Mouse (Mus musculus) lung, postnatal 25 days (tissue): ENCODE measurements at regions not wholly inside any gene's neighbourhood (a gene's known extent, or its start where the extent isn't known, plus 50 kb on each side); places are given as distances from the start of the nearest gene placed in this dataset.

ENCODE experiments used
- DNase-seq: peaks from one replicate; pipeline ENCODE4 v3.0.0; 2022; ENCODE audit warnings: low spot score

DNA sequence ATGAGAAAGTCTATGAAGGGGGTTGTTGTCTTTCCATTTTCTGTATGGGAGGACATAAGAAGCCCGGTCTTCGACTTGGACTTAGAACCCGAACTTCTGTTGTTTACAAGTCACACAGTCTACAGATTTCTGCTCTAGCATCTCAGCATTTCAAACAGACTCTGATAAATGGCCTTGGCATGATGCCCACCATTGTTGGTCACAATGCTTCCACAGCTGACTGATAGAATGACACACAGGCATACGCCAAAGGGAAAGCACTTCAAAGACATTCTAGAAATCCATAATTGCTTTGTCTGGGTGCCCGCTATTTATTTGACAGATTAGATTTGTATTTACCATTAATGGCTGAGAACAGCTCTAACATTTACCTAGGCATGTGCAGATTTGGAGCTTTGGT, 326.2 kb upstream of the Tnp1 start:
- DNase-seq, result no peak

DNA sequence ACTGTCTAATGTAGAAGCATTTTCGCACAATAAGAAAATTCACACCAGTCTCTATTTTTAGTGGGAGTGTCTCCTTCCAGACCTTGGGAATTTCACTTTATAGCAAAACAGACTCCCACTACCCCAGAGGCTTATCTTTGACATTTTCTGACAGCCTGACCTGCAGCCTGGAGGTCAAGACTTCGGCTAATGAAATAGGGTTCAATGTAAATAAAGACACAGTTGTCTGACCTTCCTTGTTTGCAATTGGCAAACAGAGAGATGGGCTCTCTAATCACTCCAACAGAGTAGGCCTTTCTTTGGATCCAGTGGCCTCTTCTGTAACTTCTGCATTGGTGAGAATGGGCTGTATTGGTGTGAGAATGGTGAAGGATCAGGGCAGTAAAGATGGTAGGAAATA, 321.7 kb upstream of the Tnp1 start:
- no peak for DNase-seq

GRCm38 (mm10) chr1:73309556-73309955, 293.8 kb upstream of the Tnp1 start:
- DNase-seq, result no peak

DNA sequence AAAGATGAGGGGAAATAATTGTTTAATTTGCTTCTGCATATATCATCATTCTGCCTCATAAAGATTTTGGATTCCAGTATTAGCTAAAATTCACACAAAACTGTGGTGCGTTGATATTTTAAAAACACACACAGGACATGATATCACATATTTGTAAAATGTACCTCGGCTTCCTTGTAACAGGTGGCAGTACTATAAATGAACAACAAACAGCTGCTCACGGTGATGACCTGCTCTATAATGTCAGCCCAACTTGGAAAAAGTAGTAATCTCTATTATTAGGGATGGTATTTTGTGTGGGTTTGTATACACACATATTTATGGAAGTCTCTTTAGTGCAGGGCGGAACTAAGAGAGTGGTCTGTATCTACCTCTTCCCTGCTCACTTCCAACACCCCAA, 292.7 kb upstream of the Tnp1 start:
- DNase-seq, result no peak

DNA sequence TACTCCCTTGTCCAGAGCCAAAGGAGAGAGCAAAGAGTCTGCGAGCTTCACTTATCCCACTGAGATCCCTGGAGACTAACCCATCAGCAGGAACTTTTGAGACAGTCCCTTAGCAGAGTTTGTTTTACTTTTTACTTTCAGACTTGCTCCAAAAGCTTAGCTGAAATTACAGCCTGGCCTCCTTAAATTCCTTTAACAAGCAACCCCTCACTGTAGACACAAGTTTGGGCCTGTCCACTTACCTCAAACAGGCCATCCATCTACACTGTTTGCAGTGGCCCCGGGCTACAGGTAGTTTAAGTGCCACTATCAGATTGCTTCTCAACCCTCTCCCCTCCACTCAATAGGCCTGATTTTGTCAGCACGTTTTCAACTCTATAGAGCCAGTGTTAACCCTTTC, 291.5 kb upstream of the Tnp1 start:
- no peak for DNase-seq

- DNase-seq, result no peak
Measured at GRCm38 (mm10) chr1:73299978-73300688, 284.4 kb upstream of the Tnp1 start.

GRCm38 (mm10) chr1:73285342-73285741, 269.6 kb upstream of the Tnp1 start:
- no peak for DNase-seq

DNA sequence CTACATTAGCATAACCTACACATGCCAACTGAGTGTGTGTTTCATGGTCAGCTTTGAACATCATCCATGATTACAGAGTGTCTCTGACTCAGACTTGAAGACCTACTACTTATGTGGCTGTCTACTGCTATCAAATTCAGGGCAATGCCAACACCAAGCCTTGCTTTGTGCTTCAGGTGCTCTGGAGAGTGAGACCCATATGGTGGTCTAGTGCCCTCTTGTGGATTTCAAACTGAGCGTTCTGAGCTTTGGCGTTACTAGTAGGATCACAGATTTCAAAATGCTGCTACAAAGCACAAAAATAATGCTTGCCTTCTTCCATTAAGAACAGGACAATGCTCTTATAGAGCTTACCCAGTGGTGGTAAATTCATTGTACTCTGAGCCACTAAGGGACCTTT, 258.8 kb upstream of the Tnp1 start:
- peak; percentile 28 for DNase-seq

GRCm38 (mm10) chr1:73270787-73271391, 255.2 kb upstream of the Tnp1 start:
- no peak for DNase-seq

- DNase-seq, result no peak
Measured at GRCm38 (mm10) chr1:73269051-73269755, 253.5 kb upstream of the Tnp1 start.

DNA sequence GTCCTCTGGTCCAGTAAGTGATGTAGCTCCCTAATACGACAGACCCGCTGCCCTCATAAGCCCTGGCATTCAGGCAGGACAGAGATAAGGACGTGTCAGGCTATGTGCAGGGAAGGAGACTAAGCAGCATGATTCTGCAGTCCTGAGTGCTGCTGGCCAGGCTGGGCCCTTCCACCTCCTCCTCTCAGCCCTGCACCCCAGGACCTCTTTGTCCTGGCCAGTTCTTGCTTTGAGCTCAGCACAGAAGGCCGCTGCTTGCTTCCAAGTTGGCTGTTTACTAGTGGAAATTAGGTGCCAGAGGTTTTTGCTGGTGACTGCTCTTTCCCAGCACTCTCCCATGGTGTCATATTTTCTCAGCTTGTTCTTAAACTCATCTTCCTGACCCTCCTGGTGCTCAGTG, 249.3 kb upstream of the Tnp1 start:
- DNase-seq, result peak; percentile 32

DNA sequence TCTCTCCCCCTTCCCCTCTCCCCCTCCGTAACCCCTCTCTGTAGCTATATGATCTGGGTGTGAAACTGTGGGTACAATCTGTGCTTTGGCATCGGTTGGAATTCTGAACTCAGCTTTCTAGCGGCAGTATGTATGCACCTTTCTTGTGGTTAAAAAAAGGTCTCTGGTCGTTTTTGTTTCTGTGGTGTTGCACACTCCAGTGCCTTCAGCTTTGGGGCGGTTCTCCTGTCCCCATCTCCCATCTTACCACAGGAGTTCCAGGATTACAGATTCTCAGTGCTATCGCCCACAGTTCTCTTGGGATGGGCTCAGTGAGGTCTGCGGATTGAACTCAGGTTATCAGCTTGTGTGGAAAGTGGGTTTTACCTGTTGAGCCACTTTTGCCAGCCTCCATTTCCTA, 248.5 kb upstream of the Tnp1 start:
- no peak for DNase-seq

DNA sequence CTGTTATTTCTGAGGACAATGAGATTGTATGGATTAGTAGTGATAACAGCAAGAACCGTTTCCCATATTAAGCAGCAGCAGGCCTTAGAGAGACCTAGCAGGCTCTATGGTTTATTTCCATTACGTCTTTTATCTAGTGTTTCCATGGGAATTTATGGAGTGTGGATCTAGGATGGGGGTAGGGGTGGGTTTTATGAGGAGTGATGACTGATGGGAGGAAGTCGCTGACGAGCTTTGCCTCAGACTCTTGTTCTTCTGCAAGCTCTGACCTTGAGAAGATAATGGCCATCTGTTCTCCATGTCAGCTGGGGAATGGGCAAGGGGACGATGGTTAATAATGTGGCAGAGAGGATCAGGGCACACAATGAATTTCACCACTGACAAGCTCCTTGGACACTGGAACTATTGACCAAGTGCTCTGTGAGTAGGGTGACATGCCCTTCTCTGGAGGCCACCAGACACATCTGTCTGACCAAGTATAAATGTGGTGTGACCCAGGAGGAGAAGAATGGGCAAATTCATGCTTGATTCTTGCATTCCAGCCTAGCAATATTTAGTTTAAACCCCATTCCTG, 243.9 kb upstream of the Tnp1 start:
- no peak for DNase-seq

DNA sequence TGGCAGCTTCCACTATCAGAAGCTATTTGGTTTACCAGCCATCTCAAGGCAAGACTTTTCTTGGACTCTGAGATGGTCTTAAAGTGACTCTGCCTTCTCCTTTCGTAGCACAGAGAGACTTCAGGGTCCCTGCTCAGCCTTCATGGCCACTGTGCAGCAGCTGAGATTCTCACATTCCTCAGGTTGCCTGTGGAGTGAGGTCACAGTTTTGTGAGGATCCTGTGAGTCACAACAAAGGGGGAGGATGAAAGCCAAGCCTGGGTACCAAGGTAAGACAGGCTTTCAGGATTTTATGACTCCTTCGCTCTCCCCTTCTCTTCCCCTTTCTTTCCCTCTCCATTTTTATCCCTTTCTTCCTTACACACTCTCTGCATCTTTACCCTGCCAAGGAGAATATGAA, 241.6 kb upstream of the Tnp1 start:
- no peak for DNase-seq

DNA sequence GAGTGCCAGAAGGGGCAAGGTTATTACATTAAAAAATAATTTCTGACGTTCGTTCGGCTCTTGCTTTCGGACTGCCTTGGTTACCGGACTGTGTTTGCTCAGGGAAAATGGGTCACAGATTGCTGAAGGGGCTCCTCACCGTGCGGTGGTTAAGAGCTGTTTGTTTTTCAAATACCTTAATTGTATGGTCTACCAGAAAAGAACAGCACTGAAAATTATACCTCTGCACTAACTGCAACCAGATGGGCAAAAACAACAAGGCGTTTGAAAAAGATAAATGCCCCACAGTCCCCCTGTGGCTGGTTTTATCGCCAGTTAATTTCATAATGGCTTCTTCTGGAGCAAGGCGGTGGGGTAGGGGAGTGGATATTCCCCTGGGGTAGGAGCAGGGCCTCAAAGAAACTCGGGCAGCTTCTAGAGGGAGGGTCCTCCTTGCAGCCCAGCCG, 236.2 kb upstream of the Tnp1 start:
- DNase-seq, result no peak

GRCm38 (mm10) chr1:73244016-73244415, 228.3 kb upstream of the Tnp1 start:
- no peak for DNase-seq

- no peak for DNase-seq
Measured at GRCm38 (mm10) chr1:73242290-73242689, 226.6 kb upstream of the Tnp1 start.

- DNase-seq, result no peak
Measured at GRCm38 (mm10) chr1:73236867-73237266, 221.2 kb upstream of the Tnp1 start.

DNA sequence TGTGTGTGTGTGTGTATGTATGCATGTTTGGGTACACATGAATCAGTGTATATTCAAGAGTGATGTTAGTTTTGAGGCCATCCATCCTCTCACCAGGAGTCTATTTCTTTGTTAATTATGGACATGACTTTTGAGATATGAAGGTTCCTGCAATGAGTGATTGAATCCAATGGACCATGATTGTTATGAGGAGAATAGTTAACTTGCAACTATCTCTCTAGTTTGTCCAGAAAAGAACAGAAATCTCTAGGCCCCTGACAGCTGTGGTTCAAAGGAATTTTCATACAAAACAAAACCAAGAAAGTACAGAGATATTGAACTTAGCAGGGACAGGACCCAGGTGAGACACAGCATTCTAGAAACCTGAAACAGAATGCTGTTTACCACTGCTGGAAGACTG, 217.9 kb upstream of the Tnp1 start:
- no peak for DNase-seq

- no peak for DNase-seq
Measured at GRCm38 (mm10) chr1:73233041-73233440, 217.3 kb upstream of the Tnp1 start.

DNA sequence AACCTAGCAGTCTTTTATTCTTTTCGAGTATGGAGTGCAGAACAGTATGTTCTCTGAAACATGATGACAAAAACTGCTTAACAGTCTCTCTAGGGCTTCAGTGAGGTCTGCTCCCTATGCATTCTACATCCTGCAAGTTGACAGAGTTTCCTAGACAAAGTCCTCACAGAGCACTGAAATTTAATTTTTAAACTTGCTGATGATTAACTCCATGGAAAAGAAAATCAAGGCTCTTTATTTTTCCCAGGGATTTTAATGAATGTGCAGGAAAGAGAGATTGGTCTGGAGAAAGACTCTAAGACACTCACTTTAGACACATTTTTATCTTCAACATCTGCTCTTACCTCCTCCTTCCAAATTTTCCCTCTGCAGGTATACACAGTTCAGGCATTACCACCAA, 214.9 kb upstream of the Tnp1 start:
- DNase-seq, result no peak

DNA sequence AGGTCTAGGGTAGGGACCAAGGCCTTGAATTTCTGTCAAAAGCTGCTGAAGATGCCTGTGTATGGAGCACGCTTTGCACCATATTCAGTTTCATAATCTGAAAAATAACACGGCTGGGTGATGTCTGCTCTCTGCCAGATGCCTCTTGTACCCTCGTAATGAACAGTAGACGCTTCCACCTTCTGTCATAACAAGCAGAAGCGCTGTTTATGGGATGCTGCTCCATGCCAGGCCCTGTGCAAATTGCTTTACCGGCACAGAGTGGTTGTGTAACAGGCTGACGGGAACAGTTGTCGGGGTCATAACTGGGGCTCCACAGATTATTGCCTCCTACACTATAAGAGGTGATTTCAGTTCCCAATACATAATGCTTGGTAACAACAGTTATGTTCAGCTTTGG, 211.5 kb upstream of the Tnp1 start:
- no peak for DNase-seq

DNA sequence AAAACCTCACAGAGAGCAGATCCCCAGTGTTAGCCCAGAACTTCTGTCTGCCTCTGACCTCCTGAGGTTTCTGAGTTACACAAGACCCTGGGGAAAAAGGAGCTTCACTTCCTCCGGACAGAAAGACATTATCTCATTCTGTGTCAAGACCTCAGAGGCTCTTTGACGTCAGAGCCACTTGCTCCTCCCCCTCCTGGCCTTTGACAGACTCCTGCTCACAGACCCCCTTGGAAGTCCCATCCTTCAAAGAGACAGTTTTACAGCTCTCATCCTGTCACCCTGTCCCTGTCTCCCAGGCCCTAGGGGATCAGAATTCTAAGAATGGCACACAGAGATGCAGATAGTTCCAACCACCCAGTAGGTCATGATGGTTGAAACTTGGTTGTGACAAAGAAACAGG, 206.2 kb upstream of the Tnp1 start:
- DNase-seq, result no peak
